Mouse (Mus musculus) inflammation-experienced regulatory T-cells, adult 6 months (primary cell): ENCODE data around the gene Ifnar1. TPM values are rescaled to one million over a fixed set of nuclear protein-coding genes. Genes with fewer than 3 reads are reported as not detected.

Experiments used
- ATAC-seq: one replicate; pipeline ENCODE4 v1.8.0; 2017
- polyA plus RNA-seq, 3 experiments: library from polyadenylated mRNA; unstranded; fragments of 100-300 nt; shearing (Covaris generic); gene quantifications; one replicate each; pipeline ENCODE4 v1.2.1; 2017

The Ifnar1 gene
- polyA plus RNA-seq, 3 experiments from 2014 or later = 61.2 to 75.3 (median 62.6) TPM

DNA sequence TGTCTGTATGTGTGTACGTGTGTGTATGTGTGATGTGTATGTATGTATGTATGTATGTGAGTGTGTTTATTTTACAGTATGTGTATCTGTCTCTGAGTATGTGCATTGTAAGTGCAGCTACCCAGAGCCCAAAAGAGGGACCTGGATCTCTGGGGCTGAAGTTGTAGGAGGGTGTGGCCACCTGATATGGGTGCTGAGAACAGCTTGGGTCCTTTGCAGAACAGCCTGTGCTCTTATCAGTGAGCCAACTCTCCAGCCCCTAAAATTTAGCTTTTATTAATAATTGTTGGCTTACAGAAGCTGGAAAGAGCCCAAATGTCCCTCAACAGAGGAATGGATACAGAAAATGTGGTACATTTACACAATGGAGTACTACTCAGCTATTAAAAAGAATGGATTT is 58.6 kb downstream of the Ifnar1 start:
- no peak for ATAC-seq

DNA sequence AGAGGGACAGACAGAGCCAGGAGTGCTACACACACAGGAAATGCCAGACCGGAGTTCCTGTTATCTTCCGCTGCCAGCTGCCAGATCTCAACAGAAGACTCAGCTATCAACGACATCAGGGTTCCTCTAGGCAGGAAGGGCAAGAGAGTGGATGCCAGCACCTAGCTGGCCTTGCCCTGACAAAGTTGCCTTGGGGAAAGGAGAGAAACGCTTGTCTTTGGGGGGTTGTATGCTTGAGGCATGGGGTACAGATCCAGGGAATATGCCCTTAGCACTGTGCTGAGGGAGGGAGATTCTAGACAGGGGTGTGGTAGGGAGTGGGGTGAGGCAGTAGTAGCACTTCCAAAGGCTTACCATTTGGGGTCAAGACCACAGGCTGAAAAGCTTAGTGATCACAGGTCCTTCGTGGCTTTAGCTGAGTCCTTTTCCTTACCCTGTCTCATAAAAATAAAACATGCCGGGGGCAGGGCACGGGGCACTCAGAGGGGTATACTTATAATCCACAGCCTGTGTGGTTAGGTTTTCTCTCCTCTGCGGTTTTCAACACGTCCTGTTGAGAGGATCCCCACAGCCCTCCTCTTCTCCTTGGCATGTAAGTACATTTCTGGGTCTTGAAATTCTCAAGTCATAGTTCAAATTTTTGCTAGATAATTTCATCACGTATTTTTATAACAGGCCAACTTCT is 60.7 kb downstream of the Ifnar1 start:
- peak; percentile 57 for ATAC-seq

DNA sequence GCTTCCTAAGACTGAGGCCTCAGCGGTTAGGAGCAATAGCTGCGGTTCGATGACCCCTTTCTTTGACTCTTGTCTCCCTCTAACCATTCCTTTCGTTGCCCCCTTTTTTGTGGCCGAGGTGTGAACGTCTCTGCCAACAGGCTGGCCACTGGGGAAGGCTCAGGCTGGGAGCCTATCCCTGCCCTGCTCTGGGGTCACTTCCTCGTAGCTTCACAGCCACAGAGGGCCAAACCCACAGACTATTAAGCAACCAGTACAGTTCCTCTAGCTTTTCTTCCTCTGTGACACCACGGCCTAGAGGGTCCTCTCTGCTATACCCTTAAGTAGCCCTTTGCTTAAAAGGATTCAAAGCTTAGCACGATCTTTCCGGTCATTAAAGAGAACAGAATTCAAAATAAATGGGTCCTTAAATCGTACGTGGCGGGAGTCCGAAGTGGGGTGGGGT is 61.4 kb downstream of the Ifnar1 start:
- ATAC-seq = no peak

DNA sequence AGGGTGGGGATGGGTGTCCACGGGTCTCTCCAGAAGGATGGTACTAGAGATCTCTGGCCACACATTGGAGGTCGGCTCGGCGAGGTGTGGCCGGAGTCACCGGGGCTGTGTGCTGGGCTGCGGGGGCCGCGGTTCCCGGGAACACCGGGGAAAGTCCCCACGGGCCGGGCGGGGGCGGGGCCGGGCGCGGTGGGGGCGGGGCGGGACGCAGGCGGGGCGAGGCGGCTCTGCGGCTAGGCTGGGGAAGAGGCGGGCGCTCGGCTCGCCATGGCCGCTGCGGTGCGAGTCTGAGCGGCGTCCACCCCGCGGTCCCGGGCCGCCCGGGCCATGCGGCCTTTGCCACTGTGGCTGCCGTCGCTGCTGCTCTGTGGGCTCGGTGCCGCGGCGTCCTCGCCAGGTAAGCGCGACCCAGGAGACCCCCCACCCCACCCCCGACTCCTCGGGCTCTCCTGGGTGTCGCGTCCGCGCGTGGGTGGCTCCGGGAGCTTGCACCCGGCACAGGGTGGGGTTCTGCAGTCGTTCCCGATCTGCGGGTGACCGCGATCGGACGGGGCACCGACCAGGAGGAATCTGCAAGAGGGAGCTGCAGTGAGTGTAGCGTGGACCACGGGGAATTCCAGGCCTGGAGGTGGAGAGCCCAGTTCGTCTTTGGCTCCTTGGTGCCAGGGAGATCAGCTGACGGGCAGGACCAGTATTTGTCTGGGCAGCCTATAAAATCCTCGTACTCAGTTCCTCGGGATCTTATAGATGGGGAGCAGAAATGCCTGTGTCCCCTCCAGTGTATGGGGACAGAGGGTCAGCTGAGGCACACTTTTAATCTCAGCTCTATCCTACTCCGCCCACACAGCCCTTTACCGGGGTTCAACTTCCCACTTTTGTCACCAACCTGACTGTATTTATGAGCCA is 62.1 kb downstream of the Ifnar1 start, which contains the start of gene Ifngr2:
Gene Ifngr2 (plus strand): TSS at position 237 of the 906 bp plus-strand sequence.
- ATAC-seq = peak; percentile 28

DNA sequence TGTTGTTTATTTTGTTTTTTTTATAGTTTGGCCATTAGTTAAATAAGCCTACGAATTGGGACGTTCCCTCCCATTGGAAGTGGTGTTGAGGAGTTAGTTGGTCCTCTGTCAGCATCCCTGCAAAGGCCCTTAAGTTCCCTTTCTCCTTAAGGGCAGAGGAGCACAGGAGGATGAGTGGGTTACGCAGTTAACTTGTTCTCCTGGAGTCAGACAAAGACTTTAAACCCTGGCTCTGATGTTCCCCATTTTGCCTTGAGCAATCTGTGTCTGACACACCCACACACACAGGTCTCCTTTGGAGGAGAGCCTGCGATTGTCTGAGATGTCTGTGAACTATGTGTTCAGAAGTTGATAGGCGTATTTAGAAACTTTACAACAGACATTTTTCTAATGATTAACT is 62.9 kb downstream of the Ifnar1 start:
- no peak for ATAC-seq

DNA sequence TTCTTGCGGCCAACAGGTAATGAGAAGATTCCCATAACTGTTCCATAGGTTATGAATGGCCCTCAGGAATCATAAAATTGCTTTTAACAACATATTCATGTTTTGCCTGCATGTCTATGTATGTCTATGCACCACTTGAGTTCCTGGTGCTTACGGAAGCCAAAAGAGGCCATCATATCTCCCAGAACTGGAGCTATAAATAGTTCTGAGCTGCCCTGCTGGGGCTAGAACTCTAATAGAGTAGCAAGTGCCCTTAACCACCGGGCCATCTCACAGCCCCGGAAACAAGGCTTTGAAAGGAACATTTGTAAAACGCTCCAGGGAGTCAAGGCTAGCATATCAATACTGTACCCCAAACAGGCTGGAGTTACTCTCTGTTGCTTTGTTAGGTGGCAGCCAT is 63.5 kb downstream of the Ifnar1 start:
- no peak for ATAC-seq

DNA sequence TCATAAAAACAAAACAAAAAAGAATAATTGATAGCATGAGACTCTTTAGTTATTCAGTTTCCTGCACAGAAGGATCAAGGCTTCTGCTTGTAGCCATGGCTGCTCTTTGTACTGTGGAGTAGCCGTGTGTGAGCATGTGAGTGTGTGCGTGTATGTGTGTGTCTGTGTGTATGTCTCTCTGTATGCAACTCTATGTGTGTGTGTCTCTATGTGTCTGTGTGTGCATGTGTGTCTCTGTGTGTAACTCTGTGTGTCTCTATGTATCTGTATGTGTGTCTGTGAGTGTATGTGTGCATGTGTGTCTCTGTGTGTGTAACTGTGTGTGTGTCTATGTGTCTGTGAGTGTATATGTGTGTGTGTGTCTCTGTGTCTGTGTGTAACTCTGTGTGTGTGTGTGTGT is 64.0 kb downstream of the Ifnar1 start:
- ATAC-seq = no peak

DNA sequence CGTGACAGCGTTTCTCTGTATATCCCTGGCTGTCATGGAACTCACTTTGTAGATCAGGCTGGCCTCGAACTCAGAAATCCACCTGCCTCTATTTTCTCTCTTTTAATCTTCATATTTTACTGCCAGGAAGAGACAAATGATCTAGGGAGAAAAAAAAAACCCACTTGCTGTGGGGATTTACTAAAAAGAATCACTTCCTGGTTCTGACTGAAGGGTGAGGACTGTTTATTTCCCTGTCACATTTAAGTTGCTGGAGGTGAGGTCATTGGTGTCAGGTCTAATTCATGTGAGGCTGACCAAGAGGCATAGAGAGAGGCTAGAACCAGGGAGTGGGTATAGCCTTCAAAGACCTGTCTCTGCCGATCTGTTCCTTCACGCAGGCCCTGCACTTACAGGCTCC is 64.6 kb downstream of the Ifnar1 start:
- ATAC-seq = no peak

DNA sequence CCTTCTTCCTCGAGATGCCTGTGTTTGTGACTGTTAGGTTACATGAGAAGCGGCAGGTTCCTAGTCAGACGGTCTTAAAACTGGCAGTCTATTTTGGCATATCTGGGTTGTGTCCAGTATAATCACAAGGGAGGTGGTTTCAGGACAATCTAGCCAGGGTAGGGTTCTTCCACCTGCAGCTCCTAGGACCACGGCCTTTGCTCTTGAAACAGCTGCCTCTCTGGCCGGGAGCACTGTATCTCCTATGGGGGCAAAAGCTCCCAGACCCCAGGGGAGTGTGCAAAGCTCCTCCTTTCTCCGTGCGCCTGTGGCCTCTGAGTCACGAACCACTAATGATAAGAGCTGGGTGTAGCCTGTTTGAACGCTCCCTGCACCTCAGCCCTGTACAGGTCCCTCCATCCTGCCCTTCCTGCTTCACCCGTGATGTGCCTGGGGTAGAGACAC is 66.1 kb downstream of the Ifnar1 start:
- no peak for ATAC-seq

DNA sequence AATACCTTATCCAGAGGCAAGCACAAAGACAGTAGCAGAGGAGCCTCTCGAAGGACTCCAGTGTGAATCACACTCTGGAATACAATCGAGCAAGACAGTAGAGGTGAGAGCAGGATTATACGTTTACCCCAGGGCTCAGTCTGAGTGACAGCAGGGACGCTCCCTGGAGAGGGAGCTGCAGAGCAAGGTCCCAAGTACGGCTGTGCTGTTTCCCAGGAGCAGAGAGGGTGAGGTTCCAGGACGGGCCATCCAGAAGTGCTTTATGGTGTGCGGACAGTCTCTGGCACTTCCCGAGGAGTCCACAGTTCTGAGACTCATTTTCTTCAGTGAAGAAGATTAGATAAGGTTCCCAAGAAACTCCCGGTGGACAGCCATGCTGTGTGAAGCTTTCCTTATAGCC is 67.0 kb downstream of the Ifnar1 start:
- ATAC-seq = no peak

DNA sequence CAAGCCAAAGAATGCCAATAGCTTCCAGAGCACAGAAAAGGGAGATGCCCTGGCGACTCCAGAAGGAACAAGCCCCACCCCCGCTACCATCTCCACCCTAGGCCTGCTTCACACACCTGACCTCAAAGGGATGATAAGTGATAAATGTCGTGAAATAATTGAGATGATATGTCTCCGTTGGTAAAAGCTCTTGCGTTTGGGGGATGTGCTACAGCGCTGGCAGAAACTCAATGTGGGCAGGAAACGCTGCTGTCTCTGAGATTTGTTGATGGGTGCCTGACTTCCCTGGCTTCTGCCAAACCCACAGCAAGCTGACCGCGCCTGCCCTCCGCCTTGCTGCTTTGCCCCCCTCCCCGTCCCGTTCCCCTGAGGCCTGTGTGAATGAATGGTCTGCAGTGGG is 68.6 kb downstream of the Ifnar1 start:
- ATAC-seq = peak; percentile 65

DNA sequence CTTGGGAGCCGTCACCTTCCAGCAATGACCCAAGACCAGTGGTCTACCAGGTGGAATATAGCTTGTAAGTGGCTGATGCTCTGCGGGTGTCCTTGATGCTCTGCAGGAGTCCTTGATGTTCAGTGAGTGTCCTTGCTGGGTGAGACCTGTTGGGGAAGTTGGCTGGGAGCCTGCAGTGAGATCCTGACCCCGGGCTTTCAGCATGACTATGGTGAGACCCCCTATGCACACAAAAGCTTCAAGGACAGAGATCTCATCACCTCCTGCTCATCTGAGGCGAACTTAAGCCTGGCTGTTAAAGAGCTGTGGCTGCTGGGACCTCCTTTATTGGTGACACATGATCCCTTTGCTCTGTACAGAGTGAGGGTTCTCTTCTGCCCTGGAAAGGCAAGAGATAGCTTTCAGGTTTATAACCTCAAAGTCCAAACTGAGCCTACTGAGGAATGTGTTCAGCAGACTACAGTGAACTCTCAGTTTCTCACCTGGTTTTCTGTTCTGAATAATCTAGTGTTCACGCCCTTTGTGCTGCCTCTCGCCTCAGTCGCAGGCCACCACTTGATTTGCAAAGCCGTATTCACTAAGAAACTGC is 70.1 kb downstream of the Ifnar1 start:
- ATAC-seq = no peak

DNA sequence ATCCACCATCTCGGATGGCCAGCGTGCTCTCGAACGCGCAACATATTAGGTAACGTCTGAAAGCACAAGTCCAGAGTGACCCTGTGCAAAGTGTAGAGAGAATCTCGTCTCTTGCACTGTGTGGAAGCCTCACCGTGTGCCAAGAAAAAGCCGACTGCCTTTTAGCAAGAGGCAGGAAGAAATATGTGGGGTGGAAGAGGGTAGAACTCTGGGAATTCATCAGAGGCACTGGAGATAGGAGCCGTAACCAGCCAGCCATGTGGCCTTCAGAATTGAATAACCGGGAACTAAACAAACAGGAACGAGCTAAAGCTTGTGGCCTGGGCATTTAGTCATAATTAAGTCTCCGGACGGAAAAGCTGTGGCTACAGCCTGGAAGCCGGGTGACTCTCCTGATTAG is 71.6 kb downstream of the Ifnar1 start:
- no peak for ATAC-seq

Other genes with a start within 250 kb of the Ifnar1 start
- gene Olig1, start 215.5 kb upstream of the Ifnar1 start, polyA plus RNA-seq = not detected
- 10 to 100 TPM; 44.5 to 50.8 (median 46.5) TPM for gene Ifnar2, start 112.5 kb upstream of the Ifnar1 start, polyA plus RNA-seq
- gene Gm21970, start 93.5 kb upstream of the Ifnar1 start, polyA plus RNA-seq = 1 to 10 TPM in 1 of 3 experiments, not detected in 2; 2.6 TPM
- gene Il10rb, start 79.1 kb upstream of the Ifnar1 start, polyA plus RNA-seq = 100 to 1,000 TPM in 2 of 3 experiments, 10 to 100 TPM in 1; 95.7 to 124 (median 113) TPM
- gene Ifngr2, start 61.8 kb downstream of the Ifnar1 start, polyA plus RNA-seq = 10 to 100 TPM in 2 of 3 experiments, 1 to 10 TPM in 1; 3.4 to 30.9 (median 14.7) TPM
- 10 to 100 TPM; 28.2 to 36.1 (median 34.2) TPM for gene Tmem50b, start 112.6 kb downstream of the Ifnar1 start, polyA plus RNA-seq
- under 1 TPM; 0.56 to 0.62 (median 0.62) TPM for gene Dnajc28, start 133.8 kb downstream of the Ifnar1 start, polyA plus RNA-seq
- 10 to 100 TPM; 49.5 to 76.2 (median 64.5) TPM for gene Gart, start 161.7 kb downstream of the Ifnar1 start, polyA plus RNA-seq
- 100 to 1,000 TPM; 128 to 236 (median 180) TPM for gene Son, start 162.3 kb downstream of the Ifnar1 start, polyA plus RNA-seq
- 10 to 100 TPM; 16.4 to 30.5 (median 17.6) TPM for gene Donson, start 203.5 kb downstream of the Ifnar1 start, polyA plus RNA-seq
- gene Cryzl1, start 243.7 kb downstream of the Ifnar1 start, polyA plus RNA-seq = 10 to 100 TPM; 66.2 to 89.2 (median 79.6) TPM
- gene Itsn1, start 244.0 kb downstream of the Ifnar1 start, polyA plus RNA-seq = 1 to 10 TPM in 2 of 3 experiments, under 1 TPM in 1; 0.74 to 4.1 (median 3.9) TPM